Mouse (Mus musculus) heart, embryonic 16.5 days (tissue): ENCODE results near the gene Rnf20. TPM values are rescaled to one million over a fixed set of nuclear protein-coding genes. Genes with fewer than 3 reads are reported as not detected.

ENCODE experiments used
- ATAC-seq: fragments of 200-750 bp; cut with Nextera tagmentation; replicated peaks from 2 replicates; pipeline ENCODE4 v1.8.0; 2017; ENCODE audit warnings: moderate number of reproducible peaks; ENCODE audit not compliant: insufficient read depth, low FRiP score; ENCODE audit errors: extremely low read depth
- H3K27ac ChIP-seq: fragments of 300-500 bp; sonication (generic); 2 replicates; pipeline ENCODE4 v1.5.1; 2014; ENCODE audit warnings: mild to moderate bottlenecking, low read length, control low read depth, moderate library complexity
- H3K27me3 ChIP-seq: fragments of 300-500 bp; sonication (generic); 2 replicates; pipeline ENCODE4 v1.6.1; 2014; ENCODE audit warnings: low read length, mixed read lengths; ENCODE audit not compliant: control insufficient read depth, insufficient read depth
- H3K36me3 ChIP-seq: fragments of 300-500 bp; sonication (generic); 2 replicates; pipeline ENCODE4 v1.6.1; 2014; ENCODE audit not compliant: control insufficient read depth, insufficient read depth
- H3K4me1 ChIP-seq: fragments of 300-500 bp; sonication (generic); 2 replicates; pipeline ENCODE4 v1.6.1; 2014; ENCODE audit warnings: low read length, mixed read lengths; ENCODE audit not compliant: control insufficient read depth, insufficient read depth
- H3K4me2 ChIP-seq: fragments of 300-500 bp; sonication (generic); 2 replicates; pipeline ENCODE4 v1.6.1; 2014; ENCODE audit warnings: low read depth, mild to moderate bottlenecking, control low read depth, low read length
- H3K4me3 ChIP-seq: fragments of 300-500 bp; sonication (generic); 2 replicates; pipeline ENCODE4 v1.5.1; 2014; ENCODE audit warnings: mild to moderate bottlenecking, control low read depth, low read length
- H3K9ac ChIP-seq: fragments of 300-500 bp; sonication (generic); 2 replicates; pipeline ENCODE4 v1.6.1; 2014; ENCODE audit warnings: low read length, control low read depth
- H3K9me3 ChIP-seq: fragments of 300-500 bp; sonication (generic); replicated peaks from 2 replicates; pipeline ENCODE4 v1.6.1; 2016; ENCODE audit warnings: low read length; ENCODE audit not compliant: control insufficient read depth
- WGBS: fragments of 180-500 bp; shearing (Covaris S2); extraction: QIAGEN DNeasy Blood & Tissue Kit; methylation state at CpG from one replicate; pipeline ENCODE4 v1.1.7; 2014; 5-methylcytosine and 5-hydroxymethylcytosine counted together
- polyA plus RNA-seq: library from polyadenylated mRNA; unstranded; fragments of >200 nt; fragmentation: Nextera tagmentation; extraction: Ambion mirVana; gene quantifications from 2 replicates; pipeline ENCODE4 v1.2.1, GENCODE M21; 2015

Rnf20 gene
- 22.0 and 22.1 TPM in 2 replicates for polyA plus RNA-seq

GRCm38 (mm10) chr4:49631319-49632138 is at the start of gene Rnf20:
Gene Rnf20 (plus strand): TSS chr4:49632006.
- H3K4me3 ChIP-seq: peak within 1 kb of the TSS; percentile 98
- H3K36me3 ChIP-seq: peaks cover 15% of the 10 kb centered on the region
- H3K4me1 ChIP-seq: peaks cover 15% of the 10 kb centered on the region
- H3K27me3 ChIP-seq: no peaks in the 10 kb centered on the region
- H3K4me2 ChIP-seq: peak within 1 kb of the TSS; percentile 96
- peak within 1 kb of the TSS; percentile 97 for H3K9ac ChIP-seq
- peak; percentile 97 for ATAC-seq
- 3% methylated on average over 37 of the region's 37 CpGs for WGBS
- H3K9me3 ChIP-seq: no peaks in the 10 kb centered on the region
- H3K27ac ChIP-seq: peak within 1 kb of the TSS; percentile 95

GRCm38 (mm10) chr4:49583965-49584831 is 47.6 kb upstream of the Rnf20 start:
- no peak overlapping the region for H3K9ac ChIP-seq
- peaks cover 9% of the 10 kb centered on the region for H3K36me3 ChIP-seq
- 37% methylated on average over 14 of the region's 14 CpGs for WGBS
- peaks cover 30% of the 10 kb centered on the region for H3K4me1 ChIP-seq
- H3K27ac ChIP-seq: peak overlapping the region; percentile 78
- no peak overlapping the region for H3K4me3 ChIP-seq
- peak overlapping the region; percentile 29 for H3K4me2 ChIP-seq
- no peaks in the 10 kb centered on the region for H3K9me3 ChIP-seq
- H3K27me3 ChIP-seq: no peaks in the 10 kb centered on the region
- ATAC-seq: no peak

GRCm38 (mm10) chr4:49585524-49586101 is 46.2 kb upstream of the Rnf20 start:
- Histone ChIP-seq H3K36me3 (peaks cover 9% of the 10 kb centered on the region), H3K27me3 (no peaks in the 10 kb centered on the region), H3K4me2 (peak overlapping the region; percentile 6; the same call in 1 of the 2 replicates), H3K4me1 (peaks cover 30% of the 10 kb centered on the region), H3K9me3 (no peaks in the 10 kb centered on the region), H3K4me3 (no peak overlapping the region), H3K27ac (peak overlapping the region; percentile 78), H3K9ac (no peak overlapping the region)
- WGBS: 36% methylated on average over 7 of the region's 7 CpGs
- peak; percentile 86 for ATAC-seq

- 81% methylated on average over 10 of the region's 10 CpGs for WGBS
Observed at GRCm38 (mm10) chr4:49586811-49587210, 45.0 kb upstream of the Rnf20 start.

GRCm38 (mm10) chr4:49590152-49590551 is 41.7 kb upstream of the Rnf20 start:
- Histone ChIP-seq H3K36me3 (peaks cover 9% of the 10 kb centered on the region), H3K27me3 (no peaks in the 10 kb centered on the region), H3K4me3 (no peak overlapping the region), H3K4me1 (peaks cover 11% of the 10 kb centered on the region), H3K9ac (no peak overlapping the region), H3K9me3 (no peaks in the 10 kb centered on the region), H3K27ac (no peak overlapping the region), H3K4me2 (no peak overlapping the region)
- no peak for ATAC-seq
- WGBS: 74% methylated on average over 2 of the region's 2 CpGs

More at GRCm38 (mm10) chr4:49586811-49587210, 45.0 kb upstream of the Rnf20 start:
- H3K27me3 ChIP-seq: no peaks in the 10 kb centered on the region
- no peak for ATAC-seq
- H3K9ac ChIP-seq: no peak overlapping the region
- H3K9me3 ChIP-seq: no peaks in the 10 kb centered on the region
- no peak overlapping the region for H3K4me2 ChIP-seq
- H3K36me3 ChIP-seq: peaks cover 9% of the 10 kb centered on the region
- H3K4me1 ChIP-seq: peaks cover 30% of the 10 kb centered on the region
- no peak overlapping the region for H3K4me3 ChIP-seq
- H3K27ac ChIP-seq: no peak overlapping the region

- no peak; the same call in 1 of the 2 replicates for ATAC-seq
Observed at GRCm38 (mm10) chr4:49596846-49597182, 35.0 kb upstream of the Rnf20 start.

GRCm38 (mm10) chr4:49597183-49598100 is 34.4 kb upstream of the Rnf20 start, which contains the start of gene Tmem246:
Gene Tmem246 (minus strand): TSS chr4:49597876.
- Histone ChIP-seq H3K4me1 (0 out of 2 replicates have a peak, but pooled peaks cover 2% of the 10 kb centered on the region), H3K27me3 (no peaks in the 10 kb centered on the region), H3K36me3 (no peaks in the 10 kb centered on the region), H3K27ac (peak within 1 kb of the TSS; percentile 96), H3K4me2 (peak within 1 kb of the TSS; percentile 73), H3K4me3 (peak within 1 kb of the TSS; percentile 91), H3K9ac (peak within 1 kb of the TSS; percentile 94), H3K9me3 (no peaks in the 10 kb centered on the region)
- under 1% methylated on average over 73 of the region's 77 CpGs for WGBS
- ATAC-seq: peak; percentile 91

More at GRCm38 (mm10) chr4:49596846-49597182, 35.0 kb upstream of the Rnf20 start:
- Histone ChIP-seq H3K9me3 (no peaks in the 10 kb centered on the region), H3K9ac (peak overlapping the region; percentile 94), H3K4me2 (peak overlapping the region; percentile 73), H3K27me3 (no peaks in the 10 kb centered on the region), H3K4me3 (peak overlapping the region; percentile 91), H3K27ac (peak overlapping the region; percentile 96), H3K4me1 (0 out of 2 replicates have a peak, but pooled peaks cover 2% of the 10 kb centered on the region), H3K36me3 (no peaks in the 10 kb centered on the region)
- under 1% methylated on average over 20 of the region's 20 CpGs for WGBS

GRCm38 (mm10) chr4:49603161-49603560 is 28.6 kb upstream of the Rnf20 start:
- Histone ChIP-seq H3K27ac (no peak overlapping the region), H3K4me1 (no peaks in the 10 kb centered on the region), H3K4me3 (no peak overlapping the region), H3K4me2 (no peak overlapping the region), H3K36me3 (no peaks in the 10 kb centered on the region), H3K9me3 (no peaks in the 10 kb centered on the region), H3K9ac (no peak overlapping the region), H3K27me3 (no peaks in the 10 kb centered on the region)
- 80% methylated on average over 2 of the region's 2 CpGs for WGBS
- no peak for ATAC-seq
